Mouse (Mus musculus) layer of hippocampus, adult 11-12 months (tissue): ENCODE data around the gene Gse1.
A peak's percentile ranks its signal among the peaks of the same experiment; 100 is the strongest.

Source experiments
- DNase-seq: peaks from one replicate; pipeline ENCODE4 v3.0.0; 2022; ENCODE audit warnings: low spot score

Gse1 gene

GRCm38 (mm10) chr8:120298601-120299532 is 70.6 kb downstream of the Gse1 start:
- no peak for DNase-seq

DNA sequence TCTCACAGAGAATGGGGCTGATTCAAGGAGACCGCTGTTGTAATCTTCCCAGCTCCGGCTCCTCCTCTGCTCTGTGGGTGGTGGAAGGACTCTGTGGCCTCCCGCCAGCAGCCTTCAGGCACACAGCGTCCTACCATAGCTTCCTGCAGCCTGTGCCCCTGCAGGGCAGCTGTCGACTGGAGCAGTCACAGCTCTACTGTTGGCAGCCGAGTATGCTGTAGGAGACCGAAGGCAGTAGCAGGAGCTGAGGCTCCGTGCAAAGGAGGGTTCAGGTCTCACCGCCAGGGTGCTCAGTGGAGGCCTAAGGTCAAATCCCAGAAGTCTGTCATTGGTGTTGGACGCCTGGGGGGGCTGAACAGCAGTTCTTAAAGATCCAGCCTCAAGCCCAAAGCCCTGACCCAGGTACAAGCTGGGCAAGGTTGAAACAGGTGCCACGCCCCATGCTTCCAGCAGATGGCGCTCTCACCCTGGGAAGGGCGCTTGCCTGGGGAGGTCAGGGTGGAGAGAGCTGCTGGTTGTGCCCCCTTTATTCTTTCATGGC is 72.4 kb downstream of the Gse1 start:
- DNase-seq = peak; percentile 82

GRCm38 (mm10) chr8:120302941-120303675 is 74.9 kb downstream of the Gse1 start:
- no peak for DNase-seq

- DNase-seq = no peak
These were observed 75.8 kb downstream of the Gse1 start for GRCm38 (mm10) chr8:120304097-120304496.

DNA sequence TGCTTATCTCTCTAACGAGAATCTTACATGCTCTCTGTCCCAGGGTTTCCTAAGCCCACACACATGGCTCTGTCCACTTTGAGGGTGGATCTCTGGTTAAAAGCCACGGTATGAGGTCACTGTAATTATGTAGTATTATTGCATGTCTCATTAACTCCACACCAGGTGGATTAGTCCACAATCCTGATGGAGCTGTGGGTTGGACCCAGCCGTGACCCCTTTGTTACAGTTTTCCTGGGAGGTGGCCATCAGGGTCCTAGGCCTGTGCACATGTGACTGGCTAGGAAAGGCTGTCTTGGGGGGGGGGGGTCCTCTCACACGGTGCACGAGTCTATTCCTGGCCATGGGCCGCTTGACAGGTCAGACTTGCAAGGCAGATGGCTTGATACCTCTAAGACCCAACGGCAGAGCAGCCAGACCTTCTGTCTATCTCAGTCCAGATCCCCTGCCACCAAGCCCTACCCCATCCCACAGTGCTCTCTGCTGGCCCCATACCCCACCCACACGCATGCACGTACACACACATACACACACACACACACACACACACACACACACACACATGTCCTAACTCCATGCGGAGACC is 77.6 kb downstream of the Gse1 start:
- DNase-seq = no peak

GRCm38 (mm10) chr8:120307103-120307502 is 78.8 kb downstream of the Gse1 start:
- no peak for DNase-seq

DNA sequence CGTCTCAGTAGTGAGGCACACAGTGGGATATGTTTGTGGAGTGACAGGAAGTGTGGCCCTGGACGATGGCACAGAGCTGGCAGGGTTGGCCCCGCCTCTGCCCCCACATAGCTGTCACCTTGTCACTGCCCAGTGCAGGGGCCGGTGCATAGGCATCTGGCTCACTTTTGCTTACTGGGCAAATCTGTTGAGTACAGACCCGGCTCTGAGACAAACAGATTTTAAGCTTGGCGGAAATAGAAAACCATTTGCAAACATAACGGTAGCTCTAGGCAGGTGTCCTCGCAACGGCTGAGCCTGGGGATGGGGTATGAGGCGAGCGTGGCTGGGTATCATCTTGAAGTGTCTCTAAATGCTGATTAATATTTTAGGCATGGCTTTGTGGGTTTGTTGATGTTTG is 79.3 kb downstream of the Gse1 start:
- no peak for DNase-seq

GRCm38 (mm10) chr8:120308131-120308530 is 79.9 kb downstream of the Gse1 start:
- no peak for DNase-seq

DNA sequence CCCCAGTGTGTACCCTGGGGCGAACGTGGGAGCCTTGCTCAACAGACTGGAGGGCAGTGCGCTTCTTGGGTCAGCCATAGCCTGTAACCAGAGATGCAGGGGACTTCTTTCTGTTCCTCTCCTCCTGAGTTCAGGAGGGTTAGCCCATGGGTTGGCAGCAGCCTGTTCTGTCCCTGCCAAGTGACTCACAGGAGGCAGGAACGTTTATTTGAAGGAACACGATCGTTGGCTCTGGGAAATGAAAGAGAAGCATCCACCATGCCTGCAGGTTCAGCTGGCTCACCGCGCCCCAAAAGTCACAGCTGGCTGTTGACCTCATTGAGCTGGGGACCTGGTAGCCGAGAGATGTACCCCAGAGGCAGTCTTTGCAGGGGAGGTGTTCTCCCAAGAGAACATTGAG is 80.3 kb downstream of the Gse1 start:
- no peak for DNase-seq

GRCm38 (mm10) chr8:120309326-120309725 is 81.1 kb downstream of the Gse1 start:
- peak; percentile 76 for DNase-seq

- no peak for DNase-seq
These were observed 81.8 kb downstream of the Gse1 start for GRCm38 (mm10) chr8:120310063-120310462.

- no peak for DNase-seq
These were observed 84.2 kb downstream of the Gse1 start for GRCm38 (mm10) chr8:120312452-120312851.

- no peak for DNase-seq
These were observed 85.4 kb downstream of the Gse1 start for GRCm38 (mm10) chr8:120313674-120314073.

- DNase-seq = no peak
These were observed 86.7 kb downstream of the Gse1 start for GRCm38 (mm10) chr8:120314932-120315331.

- no peak for DNase-seq
These were observed 87.4 kb downstream of the Gse1 start for GRCm38 (mm10) chr8:120315644-120316043.

DNA sequence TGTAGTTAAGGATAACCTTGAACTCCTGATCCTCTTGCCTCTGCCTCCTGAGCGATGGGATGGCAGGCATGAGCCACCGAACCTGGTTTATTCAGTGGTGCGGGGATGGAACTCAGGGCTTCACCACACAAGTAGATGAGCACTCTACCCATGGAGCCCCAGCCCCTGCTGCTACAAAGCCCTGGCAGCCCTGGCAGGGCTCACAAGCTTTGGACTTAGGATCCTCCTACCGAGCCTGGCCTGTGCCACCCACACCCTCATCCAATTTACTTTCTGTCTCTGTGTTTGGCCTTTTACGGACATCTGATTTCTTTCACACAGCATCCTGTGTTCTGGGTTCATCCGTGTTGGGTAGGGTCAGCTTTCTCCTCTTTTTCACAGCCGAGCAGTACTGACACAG is 88.5 kb downstream of the Gse1 start:
- no peak for DNase-seq

DNA sequence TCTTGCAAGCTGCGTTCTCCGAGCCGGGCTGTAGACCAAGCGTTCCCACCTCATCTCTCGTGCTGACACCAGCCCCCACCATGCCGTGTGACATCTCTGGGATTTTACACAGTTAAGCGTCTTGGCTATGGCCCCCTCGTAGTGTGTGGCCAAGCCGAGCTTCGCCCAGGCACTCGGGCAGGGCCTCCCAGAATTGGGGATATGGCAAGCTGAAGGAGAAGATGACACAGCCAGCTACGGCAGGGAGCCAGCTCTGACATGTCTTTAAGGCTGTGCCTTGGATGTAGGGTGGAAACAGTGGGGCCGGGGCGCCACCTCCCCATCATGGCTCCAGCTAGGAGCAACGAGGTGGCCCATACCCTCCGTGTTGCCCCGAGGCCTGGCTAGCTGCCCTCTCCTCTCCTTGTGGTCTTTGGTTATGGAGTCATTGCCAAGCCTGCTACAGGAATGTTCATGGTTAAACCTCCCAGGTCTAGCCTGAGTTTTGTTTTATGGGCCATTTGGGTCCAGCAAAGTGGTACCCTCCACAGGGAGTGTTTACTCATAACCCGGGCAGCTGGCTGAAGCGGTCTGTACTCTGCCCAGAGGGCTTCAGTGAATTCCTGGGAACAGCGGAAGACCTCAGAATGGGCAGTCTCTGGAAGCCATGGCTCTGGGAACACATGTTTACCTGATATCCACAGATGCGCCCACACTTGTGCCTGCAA is 89.0 kb downstream of the Gse1 start:
- no peak for DNase-seq

- DNase-seq = no peak
These were observed 90.3 kb downstream of the Gse1 start for GRCm38 (mm10) chr8:120318476-120318991.

- DNase-seq = peak; percentile 77
These were observed 91.2 kb downstream of the Gse1 start for GRCm38 (mm10) chr8:120319449-120319848.

- DNase-seq = no peak
These were observed 91.9 kb downstream of the Gse1 start for GRCm38 (mm10) chr8:120320146-120320545.

DNA sequence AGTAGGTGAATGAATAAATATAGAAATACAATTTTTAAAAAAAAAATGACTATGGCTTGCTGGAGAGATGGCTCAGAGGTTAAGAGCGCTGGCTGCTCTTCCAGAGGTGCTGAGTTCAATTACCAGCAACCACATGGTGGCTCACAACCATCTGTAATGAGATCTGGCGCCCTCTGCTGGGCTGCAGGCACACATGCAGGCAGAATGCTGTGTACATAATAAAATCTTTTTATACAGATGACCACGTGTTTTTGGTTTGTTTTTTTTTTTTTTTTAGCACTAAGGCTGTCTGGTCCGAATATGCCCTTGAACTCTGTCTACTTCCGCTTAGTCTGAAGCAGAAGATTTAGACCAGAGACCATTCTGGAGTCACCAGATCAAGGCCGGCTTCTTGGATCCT is 93.5 kb downstream of the Gse1 start:
- DNase-seq = no peak
